In genomic region chr19:10721064-10721463, GRCm38 (mm10) we compare ENCODE assay signal across 24 mouse cellular contexts. TPM values are rescaled to one million over a fixed set of nuclear protein-coding genes. Genes with fewer than 3 reads are reported as not detected.
DNase-seq lines count a peak whose midpoint lies in the region; ATAC-seq and TF ChIP-seq lines count a peak whose summit lies in the region.
"Had no signal": no experiment of that assay in that cellular context is flagged by ENCODE, and none has a peak within 500 bp of the region (broad histone marks: within the 10 kb centered on the region; RNA-seq: fewer than 3 reads in every experiment).

No protein-coding gene starts in this region.

- H3K4me1 ChIP-seq in cerebellum, adult 2 months (ENCODE audit: control insufficient read depth, insufficient read depth, low read length) = peaks cover 72% of the 10 kb centered on the region
- peaks cover 39% of the 10 kb centered on the region for H3K4me1 ChIP-seq in heart, embryonic 10.5 days
- no peaks in the 10 kb centered on the region for H3K4me1 ChIP-seq in liver, embryonic 11.5 days (replicated peaks; ENCODE audit: control insufficient read depth, insufficient read depth, low read length)
- H3K4me1 ChIP-seq: liver, embryonic 15.5 days had no signal

- 25% methylated on average over 5 of the region's 5 CpGs for WGBS in cerebellum, adult 2 months
- 40% methylated on average over 5 of the region's 5 CpGs for WGBS in heart, embryonic 10.5 days
- 30% methylated on average over 5 of the region's 5 CpGs for WGBS in liver, embryonic 11.5 days

- no peak overlapping the region for H3K9ac ChIP-seq in liver, embryonic 11.5 days (ENCODE audit: low read depth, low read length)
- H3K9ac ChIP-seq: forebrain, embryonic 15.5 days; kidney, embryonic 15.5 days; liver, embryonic 15.5 days had no signal

- no peaks in the 10 kb centered on the region for H3K27me3 ChIP-seq in cerebellum, adult 2 months (ENCODE audit: control insufficient read depth, insufficient read depth, low read length)
- H3K27me3 ChIP-seq in heart, embryonic 10.5 days (ENCODE audit: insufficient read depth, poor library complexity, severe bottlenecking) = peaks cover 24% of the 10 kb centered on the region; the same call in 1 of the 2 replicates
- H3K27me3 ChIP-seq in liver, embryonic 11.5 days (replicated peaks; ENCODE audit: control insufficient read depth, insufficient read depth, low read length) = peaks cover 6% of the 10 kb centered on the region; the same call in 1 of the 2 replicates
- H3K27me3 ChIP-seq: forebrain, embryonic 15.5 days; heart, embryonic 12.5 days; kidney, embryonic 15.5 days; liver, embryonic 15.5 days had no signal

- no peaks in the 10 kb centered on the region for H3K9me3 ChIP-seq in heart, embryonic 10.5 days
- no peaks in the 10 kb centered on the region for H3K9me3 ChIP-seq in liver, embryonic 11.5 days (ENCODE audit: control insufficient read depth, low read length)
- H3K9me3 ChIP-seq: forebrain, embryonic 15.5 days; heart, embryonic 12.5 days; kidney, embryonic 15.5 days; liver, embryonic 15.5 days had no signal

- intact Hi-C loops in heart, postnatal 14 days (cut with DNase I) = no loop called here

- H3K27ac ChIP-seq in cerebellum, adult 2 months (ENCODE audit: insufficient read depth, low read length) = peak overlapping the region; percentile 92
- H3K27ac ChIP-seq in heart, embryonic 10.5 days = peak overlapping the region; percentile 82; the same call in 1 of the 2 replicates
- no peak overlapping the region for H3K27ac ChIP-seq in liver, embryonic 11.5 days (ENCODE audit: low read depth, low read length)
- H3K27ac ChIP-seq: hindbrain, postnatal 0 days; kidney, embryonic 15.5 days; liver, embryonic 15.5 days; macrophage had no signal

- TF ChIP-seq CTCF in cerebellum, adult 2 months (IDR thresholded peaks at IDR 0.05; ENCODE audit: borderline replicate concordance, insufficient read depth, low read depth, low read length) = no peak

- DNase-seq in cerebellum, adult 2 months = peak in 1 of 2 experiments; percentile 27
- DNase-seq in cerebellum, adult 11 months = no peak
- DNase-seq in heart, embryonic 10.5 days (ENCODE audit: low spot score) = no peak
- DNase-seq in heart, postnatal 14 days = no peak
- peak; percentile 41 for DNase-seq in thymus, postnatal 0 days (ENCODE audit: low spot score)
- DNase-seq in thymus, adult 18-20 months = no peak
- no peak for DNase-seq in liver, embryonic 11.5 days (ENCODE audit: low spot score)
- DNase-seq: adrenal gland, postnatal 36 days; cerebellum, adult 8-10 months; right cerebral cortex, adult 18-20 months; thymus, postnatal 36 days had no signal

- TF ChIP-seq POLR2A in cerebellum, adult 2 months (IDR thresholded peaks at IDR 0.05; ENCODE audit: borderline replicate concordance, insufficient read depth, low read length) = no peak

- H3K36me3 ChIP-seq in heart, embryonic 10.5 days = no peaks in the 10 kb centered on the region
- H3K36me3 ChIP-seq in liver, embryonic 11.5 days (ENCODE audit: control insufficient read depth, insufficient read depth, low read length) = no peaks in the 10 kb centered on the region
- H3K36me3 ChIP-seq: forebrain, embryonic 15.5 days; heart, embryonic 12.5 days; kidney, embryonic 15.5 days; liver, embryonic 15.5 days had no signal

- no peak for ATAC-seq in liver, embryonic 11.5 days (replicated peaks; ENCODE audit: low FRiP score)
- ATAC-seq: forebrain, embryonic 15.5 days; hindbrain, postnatal 0 days; intestine, postnatal 0 days had no signal

- H3K4me3 ChIP-seq in cerebellum, adult 2 months (replicated peaks; ENCODE audit: insufficient read depth, low read depth, low read length) = no peak overlapping the region
- H3K4me3 ChIP-seq in heart, embryonic 10.5 days = no peak overlapping the region
- no peak overlapping the region for H3K4me3 ChIP-seq in liver, embryonic 11.5 days (ENCODE audit: low read depth, low read length)
- H3K4me3 ChIP-seq: forebrain, embryonic 15.5 days; heart, embryonic 12.5 days; kidney, embryonic 15.5 days; liver, embryonic 15.5 days had no signal

- H3K4me2 ChIP-seq in liver, embryonic 11.5 days = no peak overlapping the region
- H3K4me2 ChIP-seq: forebrain, embryonic 15.5 days; kidney, embryonic 15.5 days; liver, embryonic 15.5 days had no signal

RNA-seq across cellular contexts. Expression of gene Cd5, which starts 17.7 kb away (rescaled TPM):
- polyA plus RNA-seq in cerebellum, adult 2 months (2012; rRNA removed) = 0.43 and 0.54 TPM in 2 replicates
- 0.18 and 0.28 TPM in 2 replicates for polyA plus RNA-seq in heart, embryonic 10.5 days (2016; fragmentation: Nextera tagmentation; extraction: Ambion mirVana)
- 1 to 10 TPM in 1 of 2 experiments, under 1 TPM in 1; 0.36 to 4.9 TPM for total RNA-seq in heart, postnatal 14 days (2021)
- 116 and 132 TPM in 2 replicates for polyA plus RNA-seq in thymus, postnatal 0 days (2015; fragmentation: Nextera tagmentation; extraction: Ambion mirVana)
- 0.05 TPM in 1 of 2 replicates, not detected in the other for polyA plus RNA-seq in liver, embryonic 11.5 days (2014; fragmentation: Nextera tagmentation; extraction: Ambion mirVana)
- polyA plus RNA-seq: liver, embryonic 15.5 days had no signal

RNA-seq across cellular contexts. Expression of gene Vps37c, which starts 32.5 kb away (rescaled TPM):
- 30.6 and 31.4 TPM in 2 replicates for polyA plus RNA-seq in cerebellum, adult 2 months (2012; rRNA removed)
- 26.5 and 26.7 TPM in 2 replicates for polyA plus RNA-seq in heart, embryonic 10.5 days (2016; fragmentation: Nextera tagmentation; extraction: Ambion mirVana)
- total RNA-seq in heart, postnatal 14 days (2021) = 10 to 100 TPM; 18.6 to 20.0 TPM
- 14.6 and 19.3 TPM in 2 replicates for polyA plus RNA-seq in thymus, postnatal 0 days (2015; fragmentation: Nextera tagmentation; extraction: Ambion mirVana)
- polyA plus RNA-seq in liver, embryonic 11.5 days (2014; fragmentation: Nextera tagmentation; extraction: Ambion mirVana) = 23.2 TPM in 2 replicates

RNA-seq across cellular contexts. Expression of gene Pga5, which starts 43.2 kb away (rescaled TPM):
- not detected in 2 replicates for polyA plus RNA-seq in cerebellum, adult 2 months (2012; rRNA removed)
- not detected in 2 replicates for polyA plus RNA-seq in heart, embryonic 10.5 days (2016; fragmentation: Nextera tagmentation; extraction: Ambion mirVana)
- not detected for total RNA-seq in heart, postnatal 14 days (2021)
- polyA plus RNA-seq in thymus, postnatal 0 days (2015; fragmentation: Nextera tagmentation; extraction: Ambion mirVana) = 0.49 and 0.95 TPM in 2 replicates
- polyA plus RNA-seq in liver, embryonic 11.5 days (2014; fragmentation: Nextera tagmentation; extraction: Ambion mirVana) = not detected in 2 replicates
- total RNA-seq: adrenal gland, postnatal 36 days; gastrocnemius, postnatal 36 days; heart, postnatal 25 days; hindbrain, postnatal 0 days; layer of hippocampus, postnatal 14 days; left cerebral cortex, postnatal 14 days had no signal
- polyA plus RNA-seq: forebrain, embryonic 15.5 days; heart, embryonic 12.5 days; hindbrain, postnatal 0 days; kidney, embryonic 15.5 days; liver, embryonic 15.5 days; lung, embryonic 16.5 days; macrophage; neural tube, embryonic 11.5 days had no signal

Comparison
In these comparisons a context has a peak if more than half of its experiments do, and no peak if none do; other contexts are left out.
1. RNA of gene Cd5, which starts 17.7 kb away (polyA plus RNA-seq): 116 to 132 TPM in thymus, postnatal 0 days; 0.43 to 0.54 TPM in cerebellum, adult 2 months, 0.18 to 0.28 TPM in heart, embryonic 10.5 days and 0.05 TPM in liver, embryonic 11.5 days; every median in the first group is over 10 times any median in the second.